Mouse (Mus musculus): ENCODE measurements around the gene Arl13b. TPM values are rescaled to one million over a fixed set of nuclear protein-coding genes. Genes with fewer than 3 reads are reported as not detected.

Gene Arl13b
- total and polyA plus RNA-seq, 2 experiments from 2014 or later: 7.1 to 8.9 TPM

DNA sequence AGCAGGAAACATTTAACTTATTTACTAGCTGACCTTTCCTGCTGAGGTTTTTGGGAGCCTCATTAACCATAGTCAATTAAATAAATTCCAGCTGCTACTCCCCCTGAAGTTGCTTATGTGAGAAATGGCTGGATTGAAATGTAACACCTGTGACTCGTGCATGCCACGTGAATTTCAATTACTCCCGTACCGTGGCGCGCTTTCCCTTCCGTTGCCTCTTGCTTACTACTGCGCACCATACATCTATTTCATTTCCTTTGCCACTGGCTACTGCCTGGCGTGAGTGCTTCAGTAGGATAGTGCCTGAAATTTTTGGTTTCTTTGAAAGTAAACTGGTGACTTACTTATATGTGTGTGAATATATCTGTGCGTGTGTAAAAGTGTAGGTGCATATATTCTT, 68.6 kb downstream of the Arl13b start:
- DNase-seq (ENCODE audit: low spot score) (no peak), ATAC-seq (ENCODE audit: insufficient read depth, low read depth) (no peak)
- TF ChIP-seq CTCF (IDR thresholded peaks at IDR 0.05; ENCODE audit: low read depth) (no peak), EP300 (IDR thresholded peaks at IDR 0.05; ENCODE audit: low read depth) (no peak)
- Histone ChIP-seq H3K27ac (ENCODE audit: low read depth) (no peak overlapping the region), H3K4me1 (ENCODE audit: control insufficient read depth, insufficient read depth) (no peaks in the 10 kb centered on the region), H3K27me3 (ENCODE audit: control insufficient read depth, insufficient read depth, low read length) (no peaks in the 10 kb centered on the region), H3K4me3 (ENCODE audit: low read depth, low read length) (no peak overlapping the region), H3K4me2 (ENCODE audit: low read depth, low read length) (no peak overlapping the region), H3K9me3 (replicated peaks; ENCODE audit: control insufficient read depth, low read length) (no peaks in the 10 kb centered on the region), H3K36me3 (replicated peaks; ENCODE audit: control insufficient read depth, insufficient read depth, low read length) (no peaks in the 10 kb centered on the region), H3K9ac (replicated peaks; ENCODE audit: low read depth, low read length) (no peak overlapping the region)
- 87% methylated on average over 10 of the region's 10 CpGs for WGBS

DNA sequence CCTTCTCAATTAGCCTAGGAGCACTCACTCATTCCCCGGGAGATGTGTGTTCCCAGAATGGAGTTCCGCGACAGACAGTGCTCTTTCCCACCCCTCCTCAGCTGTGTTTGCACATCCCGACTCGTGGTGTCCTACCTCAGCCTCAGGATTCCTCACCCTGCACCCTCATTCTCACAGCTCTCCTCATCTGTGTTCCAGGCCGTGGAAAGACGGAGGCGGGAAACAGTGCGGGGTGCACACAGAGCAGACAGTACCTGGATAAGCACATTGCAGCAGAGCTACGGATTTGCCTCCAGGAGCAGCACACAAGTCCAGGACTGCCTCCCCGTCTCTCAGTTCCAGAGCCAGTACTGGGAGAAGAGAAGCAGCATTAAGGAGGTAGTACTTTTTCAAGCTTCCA, 70.8 kb downstream of the Arl13b start:
- Histone ChIP-seq H3K9me3 (replicated peaks; ENCODE audit: control insufficient read depth, low read length) (no peaks in the 10 kb centered on the region), H3K27ac (ENCODE audit: low read depth) (no peak overlapping the region), H3K4me3 (ENCODE audit: low read depth, low read length) (no peak overlapping the region), H3K27me3 (ENCODE audit: control insufficient read depth, insufficient read depth, low read length) (no peaks in the 10 kb centered on the region), H3K9ac (replicated peaks; ENCODE audit: low read depth, low read length) (no peak overlapping the region; the same call in 1 of the 2 replicates), H3K4me2 (ENCODE audit: low read depth, low read length) (no peak overlapping the region), H3K36me3 (replicated peaks; ENCODE audit: control insufficient read depth, insufficient read depth, low read length) (no peaks in the 10 kb centered on the region), H3K4me1 (ENCODE audit: control insufficient read depth, insufficient read depth) (no peaks in the 10 kb centered on the region)
- no peak for DNase-seq (ENCODE audit: low spot score)
- ATAC-seq (ENCODE audit: insufficient read depth, low read depth): no peak
- TF ChIP-seq CTCF (IDR thresholded peaks at IDR 0.05; ENCODE audit: low read depth) (no peak), EP300 (IDR thresholded peaks at IDR 0.05; ENCODE audit: low read depth) (no peak)
- 85% methylated on average over 11 of the region's 11 CpGs for WGBS

DNA sequence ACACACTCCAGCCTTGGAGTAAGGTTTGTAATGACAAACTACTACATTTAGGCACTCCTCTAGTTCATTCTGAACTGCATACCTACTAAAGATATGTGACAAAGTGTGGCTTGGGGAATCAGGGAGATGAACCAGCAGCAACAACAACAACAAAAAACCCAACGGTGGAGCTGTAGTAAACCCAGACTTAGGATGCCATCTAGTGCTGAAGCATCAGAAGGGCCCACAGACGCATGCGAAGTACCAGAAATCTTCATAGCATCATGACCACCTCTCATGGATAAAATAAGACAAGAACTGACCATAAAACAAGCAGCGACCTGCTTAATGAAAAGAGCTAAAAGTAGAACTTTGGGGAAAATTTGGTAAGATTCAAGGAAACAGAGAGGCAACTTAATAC, 73.4 kb downstream of the Arl13b start:
- WGBS: 80% methylated on average over 4 of the region's 4 CpGs
- no peak overlapping the region for H3K4me2 ChIP-seq (ENCODE audit: low read depth, low read length)
- H3K9ac ChIP-seq (replicated peaks; ENCODE audit: low read depth, low read length): no peak overlapping the region
- H3K36me3 ChIP-seq (replicated peaks; ENCODE audit: control insufficient read depth, insufficient read depth, low read length): no peaks in the 10 kb centered on the region
- no peak overlapping the region for H3K27ac ChIP-seq (ENCODE audit: low read depth)
- no peak overlapping the region for H3K4me3 ChIP-seq (ENCODE audit: low read depth, low read length)
- no peaks in the 10 kb centered on the region for H3K4me1 ChIP-seq (ENCODE audit: control insufficient read depth, insufficient read depth)
- DNase-seq (ENCODE audit: low spot score) (no peak), ATAC-seq (ENCODE audit: insufficient read depth, low read depth) (no peak)
- no peaks in the 10 kb centered on the region for H3K9me3 ChIP-seq (replicated peaks; ENCODE audit: control insufficient read depth, low read length)
- TF ChIP-seq CTCF (IDR thresholded peaks at IDR 0.05; ENCODE audit: low read depth): no peak; the same call in 1 of the 2 replicates
- TF ChIP-seq EP300 (IDR thresholded peaks at IDR 0.05; ENCODE audit: low read depth): no peak
- H3K27me3 ChIP-seq (ENCODE audit: control insufficient read depth, insufficient read depth, low read length): no peaks in the 10 kb centered on the region

DNA sequence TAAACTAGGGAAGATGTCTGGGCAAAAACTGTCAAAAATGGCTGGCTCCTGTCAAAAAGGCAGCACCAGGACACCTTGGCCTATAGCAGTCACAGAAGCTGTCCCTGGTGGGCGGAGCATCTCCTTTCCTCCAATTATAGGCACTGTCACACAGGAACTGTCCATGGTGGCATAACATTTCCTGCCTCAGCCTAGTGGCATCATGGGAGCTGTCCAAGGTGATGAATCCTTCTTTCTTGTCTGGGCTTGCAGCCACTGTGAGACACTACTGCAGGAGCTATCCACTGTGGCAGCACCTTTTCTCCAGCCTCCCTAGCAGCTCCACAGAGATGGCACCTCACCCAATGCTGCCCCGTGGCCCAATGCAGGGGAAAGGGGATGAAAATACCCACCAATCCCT, 88.5 kb downstream of the Arl13b start:
- TF ChIP-seq CTCF (IDR thresholded peaks at IDR 0.05; ENCODE audit: low read depth) (no peak), EP300 (IDR thresholded peaks at IDR 0.05; ENCODE audit: low read depth) (no peak)
- Histone ChIP-seq H3K36me3 (replicated peaks; ENCODE audit: control insufficient read depth, insufficient read depth, low read length) (no peaks in the 10 kb centered on the region; the same call in 1 of the 2 replicates), H3K27ac (ENCODE audit: low read depth) (no peak overlapping the region), H3K9me3 (replicated peaks; ENCODE audit: control insufficient read depth, low read length) (0 out of 2 replicates have a peak, but pooled peaks cover 4% of the 10 kb centered on the region), H3K4me1 (ENCODE audit: control insufficient read depth, insufficient read depth) (no peaks in the 10 kb centered on the region), H3K4me2 (ENCODE audit: low read depth, low read length) (no peak overlapping the region), H3K9ac (replicated peaks; ENCODE audit: low read depth, low read length) (no peak overlapping the region), H3K4me3 (ENCODE audit: low read depth, low read length) (no peak overlapping the region), H3K27me3 (ENCODE audit: control insufficient read depth, insufficient read depth, low read length) (no peaks in the 10 kb centered on the region)
- WGBS: 75% methylated on average over 2 of the region's 2 CpGs
- ATAC-seq (ENCODE audit: insufficient read depth, low read depth) (no peak), DNase-seq (ENCODE audit: low spot score) (no peak)

DNA sequence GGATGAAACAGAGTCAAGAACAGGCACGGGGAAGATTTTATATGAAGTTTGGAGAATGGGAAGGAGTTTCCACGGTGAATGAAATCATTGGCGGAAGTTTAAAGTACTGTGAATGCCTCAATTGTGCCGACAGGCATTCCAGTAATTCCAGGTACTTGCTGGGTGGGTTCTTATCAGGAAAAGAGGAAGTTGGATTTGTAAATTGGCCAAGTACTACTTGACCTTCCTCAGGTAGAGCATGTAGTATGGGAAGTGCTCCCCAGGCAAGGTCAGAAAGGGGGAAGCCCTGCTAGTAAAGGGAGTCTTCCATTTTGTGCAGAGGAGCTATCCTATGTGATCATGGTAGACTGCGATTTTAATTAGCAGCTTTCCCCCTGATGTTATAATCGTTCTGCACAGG, 91.5 kb downstream of the Arl13b start:
- 0 out of 2 replicates have a peak, but pooled peaks cover 4% of the 10 kb centered on the region for H3K9me3 ChIP-seq (replicated peaks; ENCODE audit: control insufficient read depth, low read length)
- H3K36me3 ChIP-seq (replicated peaks; ENCODE audit: control insufficient read depth, insufficient read depth, low read length): no peaks in the 10 kb centered on the region; the same call in 1 of the 2 replicates
- no peak overlapping the region for H3K4me3 ChIP-seq (ENCODE audit: low read depth, low read length)
- no peak overlapping the region for H3K9ac ChIP-seq (replicated peaks; ENCODE audit: low read depth, low read length)
- 62% methylated on average over 6 of the region's 6 CpGs for WGBS
- no peak for TF ChIP-seq CTCF (IDR thresholded peaks at IDR 0.05; ENCODE audit: low read depth)
- H3K4me2 ChIP-seq (ENCODE audit: low read depth, low read length): no peak overlapping the region
- no peaks in the 10 kb centered on the region for H3K27me3 ChIP-seq (ENCODE audit: control insufficient read depth, insufficient read depth, low read length)
- no peak for ATAC-seq (ENCODE audit: insufficient read depth, low read depth)
- no peak overlapping the region for H3K27ac ChIP-seq (ENCODE audit: low read depth)
- no peak for DNase-seq (ENCODE audit: low spot score)
- no peaks in the 10 kb centered on the region for H3K4me1 ChIP-seq (ENCODE audit: control insufficient read depth, insufficient read depth)

DNA sequence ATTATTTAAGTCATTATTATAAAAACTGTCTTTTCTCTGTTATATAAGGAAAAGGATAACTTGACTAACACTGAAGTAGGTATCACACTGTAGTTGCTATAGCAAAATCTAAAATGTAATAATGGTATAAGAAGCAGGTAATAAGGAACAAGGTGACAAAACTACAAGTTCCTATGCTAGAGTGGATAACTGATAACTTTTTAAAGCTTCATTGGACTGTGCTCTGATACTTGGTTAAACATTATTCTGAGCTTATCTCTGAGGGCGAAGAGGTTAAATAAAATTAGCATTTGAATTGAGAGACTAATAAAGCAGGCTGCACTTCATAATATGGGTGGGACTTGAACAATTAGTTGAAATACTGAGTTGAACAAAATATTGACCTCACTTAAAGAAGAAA, 93.2 kb downstream of the Arl13b start:
- Histone ChIP-seq H3K27ac (ENCODE audit: low read depth) (no peak overlapping the region), H3K36me3 (replicated peaks; ENCODE audit: control insufficient read depth, insufficient read depth, low read length) (no peaks in the 10 kb centered on the region), H3K4me1 (ENCODE audit: control insufficient read depth, insufficient read depth) (no peaks in the 10 kb centered on the region), H3K4me2 (ENCODE audit: low read depth, low read length) (no peak overlapping the region), H3K4me3 (ENCODE audit: low read depth, low read length) (no peak overlapping the region), H3K9me3 (replicated peaks; ENCODE audit: control insufficient read depth, low read length) (0 out of 2 replicates have a peak, but pooled peaks cover 4% of the 10 kb centered on the region), H3K27me3 (ENCODE audit: control insufficient read depth, insufficient read depth, low read length) (no peaks in the 10 kb centered on the region), H3K9ac (replicated peaks; ENCODE audit: low read depth, low read length) (no peak overlapping the region)
- WGBS: 85% methylated on average over 1 of the region's 1 CpGs
- TF ChIP-seq CTCF (IDR thresholded peaks at IDR 0.05; ENCODE audit: low read depth) (no peak), EP300 (IDR thresholded peaks at IDR 0.05; ENCODE audit: low read depth) (no peak)
- DNase-seq (ENCODE audit: low spot score) (no peak), ATAC-seq (ENCODE audit: insufficient read depth, low read depth) (no peak)

All from heart, postnatal 0 days (tissue).